Mouse (Mus musculus): Measurements from ENCODE around the gene Myh10.

Gene Myh10

GRCm38 (mm10) chr11:68691321-68692009 is at the start of gene Myh10:
Gene Myh10 (plus strand): TSS chr11:68691559.
- peak; percentile 100 for DNase-seq (ENCODE audit: low spot score in 2 of 2)

GRCm38 (mm10) chr11:68644781-68645180 is 46.6 kb upstream of the Myh10 start:
- DNase-seq (ENCODE audit: low spot score in 2 of 2) = no peak

- DNase-seq (ENCODE audit: low spot score in 2 of 2) = no peak
Measured at GRCm38 (mm10) chr11:68647808-68648207, 43.6 kb upstream of the Myh10 start.

- no peak for DNase-seq (ENCODE audit: low spot score in 2 of 2)
Measured at GRCm38 (mm10) chr11:68648385-68649148, 42.8 kb upstream of the Myh10 start.

- no peak for DNase-seq (ENCODE audit: low spot score in 2 of 2)
Measured at GRCm38 (mm10) chr11:68651518-68651917, 39.8 kb upstream of the Myh10 start.

GRCm38 (mm10) chr11:68655524-68655923 is 35.8 kb upstream of the Myh10 start:
- DNase-seq (ENCODE audit: low spot score in 2 of 2) = no peak

GRCm38 (mm10) chr11:68656887-68657685 is 34.3 kb upstream of the Myh10 start:
- DNase-seq (ENCODE audit: low spot score in 2 of 2) = no peak

- peak; percentile 74 to 84 for DNase-seq (ENCODE audit: low spot score in 2 of 2)
Measured at GRCm38 (mm10) chr11:68657811-68658210, 33.5 kb upstream of the Myh10 start.

GRCm38 (mm10) chr11:68665331-68665730 is 26.0 kb upstream of the Myh10 start:
- DNase-seq (ENCODE audit: low spot score in 2 of 2) = no peak

- DNase-seq (ENCODE audit: low spot score in 2 of 2) = no peak
Measured at GRCm38 (mm10) chr11:68666210-68666609, 25.1 kb upstream of the Myh10 start.

- no peak for DNase-seq (ENCODE audit: low spot score in 2 of 2)
Measured at GRCm38 (mm10) chr11:68672270-68672970, 18.9 kb upstream of the Myh10 start.

GRCm38 (mm10) chr11:68674071-68674470 is 17.3 kb upstream of the Myh10 start:
- DNase-seq (ENCODE audit: low spot score in 2 of 2) = no peak

- DNase-seq (ENCODE audit: low spot score in 2 of 2) = no peak
Measured at GRCm38 (mm10) chr11:68674643-68675042, 16.7 kb upstream of the Myh10 start.

GRCm38 (mm10) chr11:68675274-68675673 is 16.1 kb upstream of the Myh10 start:
- no peak for DNase-seq (ENCODE audit: low spot score in 2 of 2)

- no peak for DNase-seq (ENCODE audit: low spot score in 2 of 2)
Measured at GRCm38 (mm10) chr11:68681254-68681839, 10.0 kb upstream of the Myh10 start.

GRCm38 (mm10) chr11:68682136-68682806 is 9.1 kb upstream of the Myh10 start:
- DNase-seq (ENCODE audit: low spot score in 2 of 2) = no peak

GRCm38 (mm10) chr11:68686001-68686400 is 5.4 kb upstream of the Myh10 start:
- no peak for DNase-seq (ENCODE audit: low spot score in 2 of 2)

- no peak for DNase-seq (ENCODE audit: low spot score in 2 of 2)
Measured at GRCm38 (mm10) chr11:68689304-68689703, 2.1 kb upstream of the Myh10 start.

GRCm38 (mm10) chr11:68690465-68690864 is 894 bp upstream of the Myh10 start:
- no peak for DNase-seq (ENCODE audit: low spot score in 2 of 2)

GRCm38 (mm10) chr11:68692010-68692692 is 792 bp downstream of the Myh10 start:
- no peak for DNase-seq (ENCODE audit: low spot score in 2 of 2)
